Mouse (Mus musculus): ENCODE data around the gene Gpr142. TPM values are rescaled to one million over a fixed set of nuclear protein-coding genes. Genes with fewer than 3 reads are reported as not detected.

Gpr142 gene
- polyA plus RNA-seq, 1 experiment from 2014 or later, result 0.12 TPM

DNA sequence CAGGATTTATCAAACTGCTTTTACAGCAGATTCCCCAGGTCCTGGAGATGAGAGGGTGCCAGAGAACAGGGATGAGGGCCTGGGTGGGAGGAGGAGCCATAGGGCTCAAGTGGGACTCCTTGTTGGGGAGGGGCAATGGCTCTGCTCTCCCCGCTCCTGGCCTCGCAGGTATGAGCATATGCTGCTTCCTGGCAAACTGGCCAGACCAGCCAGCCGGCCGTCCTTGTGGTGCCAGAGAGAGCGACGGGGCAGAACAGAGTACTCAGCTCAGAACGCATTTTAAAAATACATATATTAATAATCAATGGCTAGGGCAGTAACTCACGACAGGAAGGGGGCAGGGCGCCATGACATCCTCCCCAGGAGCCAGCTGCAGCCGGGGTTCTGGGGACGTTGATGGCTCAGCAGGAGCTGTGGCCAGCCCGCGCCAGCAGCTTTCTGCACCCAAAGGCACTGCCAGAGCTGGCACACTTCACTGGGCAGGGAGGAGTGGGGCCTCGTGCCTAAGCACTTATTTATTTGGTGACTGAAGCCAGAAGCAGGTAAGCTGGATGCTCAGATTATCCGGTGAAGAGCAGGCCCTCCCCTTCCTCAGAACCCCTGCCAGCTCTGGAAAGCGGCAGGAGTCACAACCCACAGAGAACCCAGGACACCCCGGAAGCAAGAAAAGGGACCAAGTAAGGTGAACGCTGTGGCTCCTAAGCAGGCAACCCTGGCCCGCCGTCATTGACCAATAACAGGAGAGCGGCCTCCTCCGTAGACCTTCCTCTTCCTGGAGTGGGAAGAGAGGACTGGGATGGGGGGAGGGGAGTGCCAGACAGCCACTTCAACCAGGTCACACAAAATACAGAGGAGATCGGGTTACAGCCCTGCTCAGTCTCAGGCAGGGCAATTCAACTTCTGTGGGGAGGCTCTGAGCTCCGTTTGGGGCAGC, 31.0 kb downstream of the Gpr142 start:
- no peak for TF ChIP-seq CTCF (IDR thresholded peaks at IDR 0.05)
- in situ Hi-C loops (cut with MboI; ENCODE audit: low pct_unique_long_range_greater_than_20kb), result no loop called here
- CTCF ChIA-PET, result interaction anchor here (0.8 to 1.6 kb wide), 4 partner anchors 10 to 20 kb away, joined by 3 to 8 read pairs (median 3); no protein-coding TSS in a partner anchor
- no peaks in the 10 kb centered on the region for H3K27me3 ChIP-seq
- POLR2A ChIA-PET, result interaction anchor here (0.7 to 4.5 kb wide), 7 partner anchors 10 to 35 kb away, joined by 3 to 35 read pairs (median 3); partner anchors contain the start of gene Gprc5c
- DNase-seq (ENCODE audit: low read depth, low spot score), result no peak
- peak; percentile 76 for ATAC-seq

DNA sequence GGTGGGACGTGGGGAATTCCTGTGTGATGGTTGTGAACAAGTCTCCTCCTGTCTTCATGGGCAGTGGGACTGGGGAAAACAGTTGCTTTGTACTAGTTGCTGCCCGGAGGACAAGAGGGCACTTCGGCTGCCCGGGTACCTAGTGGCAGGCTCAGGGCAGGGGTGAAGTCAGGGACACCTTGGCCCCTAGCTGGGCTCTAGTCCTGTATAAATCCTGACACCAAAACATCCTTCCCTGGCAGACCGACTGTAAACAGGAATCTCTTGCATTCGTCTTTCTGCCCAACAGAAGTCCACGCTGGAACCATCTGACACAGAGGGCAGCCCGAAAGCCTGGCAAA, 31.7 kb downstream of the Gpr142 start:
- POLR2A ChIA-PET, result interaction anchor here (1.1 to 4.5 kb wide), 6 partner anchors 11 to 23 kb away, joined by 3 to 35 read pairs (median 4); partner anchors contain the start of gene Gprc5c
- ATAC-seq (no peak), DNase-seq (ENCODE audit: low read depth, low spot score) (no peak)
- in situ Hi-C loops (cut with MboI; ENCODE audit: low pct_unique_long_range_greater_than_20kb), result no loop called here
- no peak for TF ChIP-seq CTCF (IDR thresholded peaks at IDR 0.05)
- CTCF ChIA-PET, result interaction anchor here (0.8 to 1.6 kb wide), 3 partner anchors 10 to 21 kb away, joined by 3 to 8 read pairs (median 3); no protein-coding TSS in a partner anchor
- no peaks in the 10 kb centered on the region for H3K27me3 ChIP-seq

DNA sequence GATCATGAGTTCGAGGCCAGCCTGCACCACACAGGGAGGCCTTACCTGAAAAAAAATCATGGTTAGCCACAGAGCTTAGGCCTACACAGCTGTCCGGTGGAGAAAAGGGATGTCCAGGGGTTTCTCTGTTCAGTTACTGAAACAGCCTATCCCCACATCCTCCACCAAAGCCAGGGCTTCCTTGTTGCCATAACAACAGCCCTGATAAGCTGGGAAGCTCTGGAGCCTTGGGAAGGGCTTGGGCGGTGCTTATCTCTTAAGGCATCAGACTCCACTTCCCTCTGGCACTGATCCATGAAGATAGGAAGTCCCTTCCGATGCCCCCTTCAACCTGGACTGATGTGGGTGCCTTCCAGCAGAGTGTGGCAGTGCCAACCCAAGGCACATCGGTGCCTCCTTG, 34.4 kb downstream of the Gpr142 start:
- H3K27me3 ChIP-seq, result no peaks in the 10 kb centered on the region
- no peak for TF ChIP-seq CTCF (IDR thresholded peaks at IDR 0.05)
- CTCF ChIA-PET, result interaction anchor here (1.1 to 2.8 kb wide), 3 partner anchors 9 to 14 kb away, joined by 3 to 7 read pairs (median 3); no protein-coding TSS in a partner anchor
- ATAC-seq, result no peak
- POLR2A ChIA-PET, result interaction anchor here (0.7 to 1.8 kb wide), 2 partner anchors 12 to 19 kb away, joined by 3 to 9 read pairs; no protein-coding TSS in a partner anchor
- in situ Hi-C loops (cut with MboI; ENCODE audit: low pct_unique_long_range_greater_than_20kb), result no loop called here
- no peak for DNase-seq (ENCODE audit: low read depth, low spot score)

DNA sequence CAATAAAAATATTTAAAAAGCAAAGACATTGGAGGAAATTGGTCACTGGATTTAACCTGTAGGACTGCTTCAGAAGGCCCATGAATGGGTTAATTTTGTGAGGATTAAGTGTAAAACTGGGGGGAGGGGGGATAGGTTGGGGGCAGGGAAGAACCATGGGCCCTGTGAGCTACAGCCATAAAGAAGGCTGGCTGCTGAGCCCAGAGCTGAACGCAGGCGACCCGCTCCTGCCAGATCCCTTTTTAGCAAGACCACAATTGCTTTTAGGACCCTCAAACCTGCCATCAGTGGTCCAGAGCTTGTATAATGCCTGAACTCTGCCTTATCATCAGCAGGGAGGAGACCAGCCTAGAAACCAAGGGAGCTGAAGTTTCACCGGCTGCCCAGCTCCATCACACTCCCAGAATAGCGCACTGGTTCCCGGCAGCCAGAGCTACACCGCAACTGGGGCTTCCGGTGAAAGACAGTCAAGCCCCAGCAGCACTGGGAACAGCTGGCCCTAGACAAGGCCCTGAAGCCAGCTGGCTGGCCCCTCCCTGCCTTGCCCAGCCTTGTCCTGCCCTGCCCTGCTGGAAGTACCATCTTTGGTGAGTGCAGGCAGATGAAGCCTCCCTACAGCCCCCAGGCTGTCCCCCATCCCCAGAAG, 45.2 kb downstream of the Gpr142 start:
- no peak for DNase-seq (ENCODE audit: low read depth, low spot score)
- no peaks in the 10 kb centered on the region for H3K27me3 ChIP-seq
- in situ Hi-C loops (cut with MboI; ENCODE audit: low pct_unique_long_range_greater_than_20kb), result no loop called here
- TF ChIP-seq CTCF (IDR thresholded peaks at IDR 0.05), result no peak
- POLR2A ChIA-PET, result interaction anchor here (0.9 to 3.0 kb wide), 2 partner anchors 11 to 27 kb away, joined by 3 to 9 read pairs; no protein-coding TSS in a partner anchor
- ATAC-seq, result no peak
- CTCF ChIA-PET, result interaction anchor here (1.3 kb wide), 1 partner anchor 25 kb away, joined by 3 read pairs; no protein-coding TSS in a partner anchor

DNA sequence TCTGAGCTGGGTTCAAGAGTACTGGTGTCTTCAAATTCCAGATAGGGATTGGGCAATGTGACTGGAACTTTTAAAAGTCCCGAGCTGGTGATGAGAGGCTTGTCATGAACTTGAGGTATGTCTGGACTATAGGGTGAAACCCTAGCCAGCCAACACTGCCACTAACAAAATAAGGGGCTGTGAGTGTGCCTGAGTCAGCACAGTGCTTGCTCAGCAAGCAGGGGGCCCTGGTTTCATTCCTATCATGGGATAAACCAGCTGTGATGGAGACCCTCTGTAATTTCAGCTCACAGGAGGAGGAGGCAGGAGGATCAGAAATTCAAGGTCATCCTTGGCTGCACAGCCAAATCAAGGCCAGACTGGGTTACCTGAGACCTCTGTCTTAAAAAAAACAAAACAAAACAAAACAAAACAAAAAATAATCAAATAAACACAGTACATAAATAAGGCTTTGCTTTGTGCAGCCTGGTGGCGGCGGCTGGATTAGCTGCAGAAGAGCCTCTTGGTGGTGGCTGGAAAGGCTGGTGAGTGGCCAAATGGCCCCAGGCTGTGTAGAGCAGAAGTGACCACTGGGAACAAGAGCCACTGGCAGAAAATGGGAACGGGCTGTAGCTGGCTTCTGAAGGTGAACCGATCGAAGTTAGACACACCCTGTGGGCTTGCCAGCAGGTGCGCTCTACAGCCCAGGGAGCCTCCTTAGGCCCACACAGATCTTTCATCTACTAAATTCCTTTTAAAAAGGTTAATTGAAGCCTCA, 45.9 kb downstream of the Gpr142 start:
- TF ChIP-seq CTCF (IDR thresholded peaks at IDR 0.05), result no peak
- no peaks in the 10 kb centered on the region for H3K27me3 ChIP-seq
- ChIA-PET POLR2A (interaction anchor here (0.6 to 3.0 kb wide), 4 partner anchors 12 to 1134 kb away, joined by 3 to 9 read pairs (median 4); no protein-coding TSS in a partner anchor), CTCF (interaction anchor here (0.9 to 1.9 kb wide), 3 partner anchors 10 to 26 kb away, joined by 3 to 7 read pairs (median 3); no protein-coding TSS in a partner anchor)
- peak; percentile 32 for ATAC-seq
- no peak for DNase-seq (ENCODE audit: low read depth, low spot score)
- in situ Hi-C loops (cut with MboI; ENCODE audit: low pct_unique_long_range_greater_than_20kb), result no loop called here

DNA sequence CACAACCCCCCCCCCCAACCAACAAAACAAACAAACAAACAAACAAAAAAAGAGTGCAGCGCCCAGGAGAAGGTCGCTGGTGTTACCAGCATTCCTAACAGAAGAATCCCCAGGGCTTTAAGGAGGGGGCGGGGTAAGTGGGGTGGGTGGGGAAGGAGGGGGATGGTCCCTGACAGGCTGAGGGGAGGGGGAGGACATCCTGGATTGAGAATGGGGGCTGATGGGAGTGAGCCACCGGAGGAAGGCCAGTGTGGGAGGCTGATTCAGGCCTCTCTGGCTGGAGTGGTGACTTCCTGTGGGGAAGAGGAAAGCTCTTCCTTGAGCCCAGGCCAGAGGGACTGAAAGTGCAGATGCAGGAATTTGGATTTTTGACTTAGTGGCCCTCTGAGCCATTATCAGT, 47.6 kb downstream of the Gpr142 start:
- no peaks in the 10 kb centered on the region for H3K27me3 ChIP-seq
- CTCF ChIA-PET, result interaction anchor here (1.0 to 1.9 kb wide), 2 partner anchors 12 to 21 kb away, joined by 3 to 7 read pairs; no protein-coding TSS in a partner anchor
- DNase-seq (ENCODE audit: low read depth, low spot score) (no peak), ATAC-seq (no peak)
- TF ChIP-seq CTCF (IDR thresholded peaks at IDR 0.05), result no peak
- in situ Hi-C loops (cut with MboI; ENCODE audit: low pct_unique_long_range_greater_than_20kb), result no loop called here
- POLR2A ChIA-PET, result interaction anchor here (1.7 to 3.0 kb wide), 2 partner anchors 13 to 28 kb away, joined by 6 to 9 read pairs; no protein-coding TSS in a partner anchor

DNA sequence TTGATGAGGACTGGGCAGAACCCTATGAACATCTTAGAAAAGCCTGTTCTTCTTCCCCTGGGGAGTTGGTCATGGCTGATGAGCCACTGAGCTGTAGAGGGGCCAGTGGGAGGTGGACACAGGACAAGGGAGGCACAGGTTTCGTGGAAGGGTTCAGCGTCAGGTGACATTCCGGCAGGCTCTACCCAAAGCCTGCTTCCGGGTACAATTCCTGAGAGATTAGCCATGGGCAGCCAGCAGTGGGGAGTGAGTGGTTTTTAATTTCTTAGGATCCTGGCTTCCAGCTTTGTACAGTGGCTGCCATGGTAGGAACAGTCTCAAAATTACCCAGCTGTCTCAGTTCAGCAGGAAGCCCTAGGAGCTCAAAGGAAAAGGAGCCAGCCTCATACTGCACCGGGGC, 48.3 kb downstream of the Gpr142 start:
- no peak for TF ChIP-seq CTCF (IDR thresholded peaks at IDR 0.05)
- no peaks in the 10 kb centered on the region for H3K27me3 ChIP-seq
- POLR2A ChIA-PET, result interaction anchor here (0.6 to 1.7 kb wide), 3 partner anchors 8 to 33 kb away, joined by 3 to 6 read pairs (median 3); no protein-coding TSS in a partner anchor
- CTCF ChIA-PET, result interaction anchor here (1.0 kb wide), 2 partner anchors 14 to 21 kb away, joined by 3 read pairs; no protein-coding TSS in a partner anchor
- in situ Hi-C loops (cut with MboI; ENCODE audit: low pct_unique_long_range_greater_than_20kb), result no loop called here
- DNase-seq (ENCODE audit: low read depth, low spot score), result no peak
- ATAC-seq, result no peak

DNA sequence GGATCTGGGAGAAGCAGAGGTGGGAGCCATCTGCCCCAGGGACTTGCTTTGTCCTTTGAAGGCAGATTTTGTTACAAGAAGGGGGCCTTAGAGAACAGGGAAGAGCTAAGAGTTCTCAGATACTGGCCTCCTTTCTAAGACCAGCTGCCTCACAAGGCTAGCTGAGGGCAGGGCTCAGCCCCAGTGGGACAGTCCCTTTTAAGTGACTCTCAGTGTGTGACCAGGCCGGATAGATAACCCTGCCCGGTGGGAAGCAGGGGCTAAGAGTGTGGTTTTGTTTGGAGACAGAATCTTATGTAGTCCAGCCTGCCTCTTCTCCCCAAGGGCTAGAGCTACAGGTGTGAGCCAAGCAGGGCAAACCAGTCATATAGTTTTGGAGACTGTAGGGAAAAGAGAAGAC, 50.8 kb downstream of the Gpr142 start:
- DNase-seq (ENCODE audit: low read depth, low spot score), result no peak
- H3K27me3 ChIP-seq, result no peaks in the 10 kb centered on the region
- in situ Hi-C loops (cut with MboI; ENCODE audit: low pct_unique_long_range_greater_than_20kb), result no loop called here
- POLR2A ChIA-PET, result interaction anchor here (0.7 to 6.6 kb wide), 6 partner anchors 20 to 43 kb away, joined by 3 to 64 read pairs (median 6); no protein-coding TSS in a partner anchor
- CTCF ChIA-PET, result interaction anchor here (0.7 to 1.8 kb wide), 6 partner anchors 10 to 29 kb away, joined by 3 to 4 read pairs (median 3); no protein-coding TSS in a partner anchor
- no peak for ATAC-seq
- TF ChIP-seq CTCF (IDR thresholded peaks at IDR 0.05), result no peak

DNA sequence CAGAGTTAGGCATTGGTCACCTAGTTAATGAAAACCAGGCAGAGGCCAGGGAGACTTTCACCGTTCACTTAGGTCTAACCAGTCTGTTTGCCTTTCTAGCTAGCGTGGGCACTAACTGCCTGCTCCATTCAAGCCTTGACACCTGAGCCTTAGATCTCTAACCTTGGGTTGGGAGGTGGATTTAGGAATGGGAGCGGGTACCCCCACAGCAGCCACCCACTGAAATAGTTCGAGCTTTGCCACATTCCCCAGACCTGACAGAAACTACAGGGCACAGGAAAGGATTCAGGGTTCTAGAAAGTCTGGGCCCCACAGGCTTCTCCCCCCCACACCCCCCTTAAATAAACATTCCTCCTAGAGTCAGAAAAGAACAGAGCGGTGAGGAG, 51.3 kb downstream of the Gpr142 start:
- TF ChIP-seq CTCF (IDR thresholded peaks at IDR 0.05), result no peak
- CTCF ChIA-PET, result interaction anchor here (0.7 to 1.8 kb wide), 5 partner anchors 15 to 29 kb away, joined by 3 to 4 read pairs (median 3); no protein-coding TSS in a partner anchor
- ATAC-seq (no peak), DNase-seq (ENCODE audit: low read depth, low spot score) (peak; percentile 91)
- POLR2A ChIA-PET, result interaction anchor here (0.7 to 6.6 kb wide), 6 partner anchors 20 to 43 kb away, joined by 3 to 64 read pairs (median 6); no protein-coding TSS in a partner anchor
- in situ Hi-C loops (cut with MboI; ENCODE audit: low pct_unique_long_range_greater_than_20kb), result loop anchor here (5.0 kb wide), 1 partner anchor 33 kb away; no protein-coding TSS in a partner anchor
- H3K27me3 ChIP-seq, result no peaks in the 10 kb centered on the region
